Mouse (Mus musculus): ENCODE data around the gene Usp46.
A peak's percentile ranks its signal among the peaks of the same experiment; 100 is the strongest.
"Not testable (repeated sequence)": the region's sequence is repeated elsewhere in the genome, so short reads cannot be mapped to it uniquely, and the experiment has no call there.

Gene Usp46

GRCm38 (mm10) chr5:74020506-74020905 is 47.7 kb downstream of the Usp46 start:
- no peak for DNase-seq

- no peak for DNase-seq
These were observed 49.2 kb downstream of the Usp46 start for GRCm38 (mm10) chr5:74018870-74019565.

- no peak for DNase-seq
These were observed 50.7 kb downstream of the Usp46 start for GRCm38 (mm10) chr5:74017488-74017887.

- no peak for DNase-seq
These were observed 56.6 kb downstream of the Usp46 start for GRCm38 (mm10) chr5:74011629-74012028.

DNA sequence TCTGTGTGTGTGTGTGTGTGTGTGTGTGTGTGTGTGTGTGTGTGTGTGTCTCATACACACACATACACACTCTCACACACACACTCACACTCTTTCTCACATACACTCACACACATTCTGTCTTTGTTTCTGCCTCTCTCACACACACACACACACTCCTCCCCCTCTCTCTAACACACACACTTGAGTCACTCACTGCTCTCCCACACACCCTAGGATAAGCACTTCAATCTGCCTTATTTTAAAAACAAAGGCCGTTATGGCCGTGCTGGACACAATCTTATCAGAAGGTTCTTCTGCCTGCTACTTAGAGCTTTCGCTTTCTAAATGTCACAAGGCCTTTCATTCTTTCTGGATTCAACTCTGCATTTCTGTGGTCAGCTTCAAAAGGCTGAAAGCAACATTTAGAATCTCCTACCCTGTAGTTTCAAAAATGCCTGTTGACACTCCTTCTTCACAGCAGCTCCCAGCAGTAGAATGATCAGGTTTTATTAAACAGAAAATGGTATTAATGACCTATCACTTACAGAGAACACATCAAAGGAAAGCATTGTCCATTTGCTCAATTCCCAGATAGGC is 60.6 kb downstream of the Usp46 start:
- DNase-seq = no peak

DNA sequence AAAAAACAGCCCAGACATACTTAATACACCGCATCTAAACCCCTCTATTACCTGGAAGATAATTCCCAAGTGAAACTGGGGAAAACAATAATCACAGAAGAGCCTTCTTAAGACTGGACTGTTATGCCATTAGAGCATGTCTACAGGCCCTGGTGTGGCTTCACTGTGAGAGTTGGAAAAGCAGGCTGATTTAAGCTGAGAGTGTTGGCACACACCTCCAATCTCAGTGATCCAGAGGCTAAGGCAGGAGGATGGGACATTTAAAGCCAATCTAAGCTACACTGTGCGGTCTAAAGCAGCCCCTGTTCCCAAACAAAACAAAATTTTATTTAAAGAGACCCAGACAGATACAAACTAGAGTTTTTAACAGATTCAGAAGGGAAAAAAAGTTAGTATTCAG is 62.3 kb downstream of the Usp46 start:
- DNase-seq = peak in 1 of 2 experiments; percentile 50

- no peak for DNase-seq
These were observed 66.5 kb downstream of the Usp46 start for GRCm38 (mm10) chr5:74001743-74002142.

- DNase-seq = no peak
These were observed 69.3 kb downstream of the Usp46 start for GRCm38 (mm10) chr5:73998966-73999365.

DNA sequence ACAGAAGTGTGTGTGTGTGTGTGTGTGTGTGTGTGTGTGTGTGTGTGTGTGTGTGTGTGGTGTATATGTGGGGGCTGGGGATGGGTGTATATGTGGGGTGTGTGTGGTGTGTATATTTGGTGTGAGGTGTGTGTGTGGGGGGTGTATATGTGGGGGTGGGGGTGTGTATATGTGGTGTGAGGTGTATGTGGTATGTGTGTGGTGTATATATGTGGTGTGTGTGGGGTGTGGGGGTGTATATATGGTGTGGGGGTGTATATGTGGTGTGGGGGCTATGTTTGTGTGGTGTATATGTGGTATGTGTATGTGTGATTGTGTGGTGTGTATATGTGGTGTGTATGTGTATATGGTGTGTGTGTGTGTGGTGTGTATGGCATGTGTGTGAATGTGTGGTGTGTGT is 73.4 kb downstream of the Usp46 start:
- no peak for DNase-seq

- DNase-seq = peak in 1 of 2 experiments; percentile 46
These were observed 74.7 kb downstream of the Usp46 start for GRCm38 (mm10) chr5:73993538-73993937.

- no peak for DNase-seq
These were observed 75.9 kb downstream of the Usp46 start for GRCm38 (mm10) chr5:73992321-73992720.

- no peak for DNase-seq
These were observed 78.7 kb downstream of the Usp46 start for GRCm38 (mm10) chr5:73989532-73989931.

- DNase-seq = no peak
These were observed 80.3 kb downstream of the Usp46 start for GRCm38 (mm10) chr5:73987777-73988560.

DNA sequence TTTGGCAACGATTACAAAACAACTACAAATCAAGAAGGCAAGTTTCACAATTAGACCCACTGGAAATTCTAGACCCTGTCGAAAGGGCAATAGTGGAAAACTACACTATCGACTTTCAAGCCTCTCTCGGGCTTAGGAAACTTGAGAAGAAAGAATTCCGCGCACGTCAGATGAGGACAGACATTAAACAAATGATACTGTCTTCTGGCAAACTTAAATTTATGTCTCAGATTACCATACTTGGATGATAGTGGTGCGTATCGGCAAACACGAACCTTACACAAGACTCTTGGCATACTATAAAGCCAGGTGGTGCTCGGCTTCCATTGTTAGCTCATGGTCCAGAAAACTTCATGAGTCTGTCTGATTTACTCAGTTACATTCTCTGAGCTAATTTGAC is 90.8 kb downstream of the Usp46 start:
- DNase-seq = no peak

- no peak for DNase-seq
These were observed 96.5 kb downstream of the Usp46 start for GRCm38 (mm10) chr5:73971701-73972100.

DNA sequence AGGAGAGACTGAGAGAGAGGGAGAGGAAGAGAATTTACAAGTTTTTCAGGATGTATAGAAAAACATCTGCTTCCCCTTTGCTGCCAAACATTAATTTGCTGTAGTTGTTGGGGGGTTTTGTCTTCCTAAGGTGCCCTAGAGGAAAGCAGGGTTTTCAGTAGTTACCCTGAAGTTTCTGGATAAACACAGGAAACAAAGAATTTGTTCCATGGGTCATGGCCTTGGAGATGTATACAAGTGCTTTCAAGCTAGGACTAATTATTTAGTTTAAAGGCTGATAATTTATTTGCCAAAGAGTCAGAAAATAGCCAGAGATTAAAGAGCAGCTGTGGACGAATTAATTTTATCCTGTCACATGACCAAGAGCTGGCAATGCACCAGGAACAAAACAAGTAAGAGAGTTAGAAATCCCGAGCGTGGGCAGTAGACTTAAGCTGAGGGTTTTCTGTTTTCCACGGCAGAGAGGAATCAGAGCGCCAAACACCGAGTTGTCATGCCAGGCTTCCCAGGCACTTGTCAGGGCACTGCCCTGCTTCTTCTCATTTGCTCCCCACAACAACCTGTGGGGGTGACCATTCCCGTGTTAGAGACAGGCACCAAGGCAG is 98.1 kb downstream of the Usp46 start:
- DNase-seq = no peak

- DNase-seq = no peak
These were observed 98.9 kb downstream of the Usp46 start for GRCm38 (mm10) chr5:73969338-73969737.

DNA sequence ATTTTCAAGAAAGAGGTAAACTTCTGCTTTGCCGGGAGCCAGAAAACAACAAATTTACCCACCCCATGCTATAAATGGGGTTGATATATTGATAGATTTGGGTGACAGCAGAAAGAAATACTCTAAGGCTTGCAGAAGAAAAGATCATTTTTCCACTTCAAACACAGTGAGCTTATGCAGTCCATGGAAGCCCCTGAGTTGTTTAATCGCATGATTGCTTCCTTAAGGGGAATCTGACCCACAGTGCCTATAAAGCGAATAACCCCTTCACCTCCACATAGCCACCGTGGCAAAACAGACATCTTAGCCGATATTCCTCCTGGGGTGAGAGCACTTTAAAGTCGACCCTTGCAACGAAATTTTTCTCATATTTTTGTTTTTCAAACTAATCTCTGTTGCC is 108.5 kb downstream of the Usp46 start:
- DNase-seq = no peak

DNA sequence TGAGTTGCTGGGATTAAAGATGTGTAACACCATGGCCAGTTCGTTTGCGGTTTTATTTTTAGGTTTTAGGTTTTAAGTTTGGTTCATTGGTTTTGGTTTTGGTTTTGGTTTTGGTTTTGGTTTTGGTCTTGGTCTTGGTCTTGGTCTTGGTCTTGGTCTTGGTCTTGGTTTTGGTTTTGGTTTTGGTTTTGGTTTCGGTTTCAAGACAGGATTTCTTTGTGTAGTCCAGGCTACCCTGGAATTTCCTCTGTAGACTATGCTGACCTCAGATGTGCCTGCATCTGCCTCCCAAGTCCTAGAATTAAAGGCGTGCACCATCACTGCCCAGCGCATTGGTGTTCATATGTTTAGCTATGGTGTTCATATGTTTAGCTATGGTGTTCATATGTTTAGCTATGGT is 109.6 kb downstream of the Usp46 start:
- not testable (repeated sequence) for DNase-seq

DNA sequence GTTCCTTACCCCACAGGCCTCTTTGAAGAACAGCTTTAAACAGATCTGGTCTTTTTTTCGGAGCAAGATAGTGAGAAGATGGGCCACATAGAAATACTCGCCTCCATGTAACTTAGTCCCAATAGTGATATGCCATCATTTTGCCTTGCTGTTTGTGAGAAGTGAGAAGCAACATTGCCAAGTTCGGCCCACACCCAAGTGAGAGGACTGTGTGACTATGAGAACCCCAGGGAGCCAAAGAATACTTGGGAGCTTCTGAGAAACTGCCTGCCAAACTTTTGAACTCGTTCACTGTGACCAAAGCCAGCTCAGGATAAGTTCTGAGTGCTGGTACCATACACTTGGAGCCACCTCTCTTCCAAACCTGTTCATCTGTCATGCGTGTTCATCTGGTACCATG is 110.1 kb downstream of the Usp46 start:
- DNase-seq = no peak

DNA sequence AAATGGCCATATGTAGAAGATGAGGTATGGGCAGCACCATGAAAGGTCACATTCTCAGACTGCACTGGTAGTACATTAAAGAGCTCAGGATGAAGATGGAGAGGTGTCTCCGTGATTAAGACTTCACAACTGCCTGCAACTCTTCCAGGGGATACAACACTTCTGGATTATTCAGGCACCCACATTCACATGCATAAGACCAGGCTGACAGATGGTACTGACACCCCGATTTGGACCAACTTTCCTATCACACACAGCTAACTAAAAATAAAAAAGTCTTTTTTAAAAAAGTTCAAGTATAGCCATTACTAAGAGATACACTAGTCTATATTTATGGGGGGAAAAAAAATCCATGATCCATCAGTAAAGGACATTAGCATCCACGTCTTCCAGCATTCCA is 112.5 kb downstream of the Usp46 start:
- DNase-seq = no peak

DNA sequence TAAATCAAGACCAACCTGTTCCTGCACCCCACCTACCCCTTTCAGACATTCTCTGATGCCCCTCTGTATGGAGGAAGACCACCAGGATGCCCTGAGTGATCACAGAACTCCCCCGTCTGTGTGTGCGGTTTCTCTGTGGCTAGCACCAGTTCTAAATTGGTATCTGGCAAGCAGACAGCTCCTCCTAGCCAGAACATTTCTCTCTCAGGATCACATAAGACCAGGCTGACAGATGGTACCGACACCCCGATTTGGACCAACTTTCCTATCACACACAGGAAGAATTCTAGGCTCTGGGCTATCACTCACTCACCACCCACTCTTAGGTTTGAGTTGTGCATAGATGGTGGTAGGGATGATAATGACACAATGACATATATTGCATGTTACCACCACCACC is 113.2 kb downstream of the Usp46 start:
- peak; percentile 60 to 70 for DNase-seq

GRCm38 (mm10) chr5:73953066-73953614 is 115.1 kb downstream of the Usp46 start:
- no peak for DNase-seq

Data from cerebellum, postnatal 25 days (tissue).